Mouse (Mus musculus) testis, postnatal 14 days (tissue): ENCODE data around the gene Apeh.

Experiments used
- DNase-seq: peaks from one replicate; pipeline ENCODE4 v3.0.0; 2021; ENCODE audit warnings: low spot score

The Apeh gene

DNA sequence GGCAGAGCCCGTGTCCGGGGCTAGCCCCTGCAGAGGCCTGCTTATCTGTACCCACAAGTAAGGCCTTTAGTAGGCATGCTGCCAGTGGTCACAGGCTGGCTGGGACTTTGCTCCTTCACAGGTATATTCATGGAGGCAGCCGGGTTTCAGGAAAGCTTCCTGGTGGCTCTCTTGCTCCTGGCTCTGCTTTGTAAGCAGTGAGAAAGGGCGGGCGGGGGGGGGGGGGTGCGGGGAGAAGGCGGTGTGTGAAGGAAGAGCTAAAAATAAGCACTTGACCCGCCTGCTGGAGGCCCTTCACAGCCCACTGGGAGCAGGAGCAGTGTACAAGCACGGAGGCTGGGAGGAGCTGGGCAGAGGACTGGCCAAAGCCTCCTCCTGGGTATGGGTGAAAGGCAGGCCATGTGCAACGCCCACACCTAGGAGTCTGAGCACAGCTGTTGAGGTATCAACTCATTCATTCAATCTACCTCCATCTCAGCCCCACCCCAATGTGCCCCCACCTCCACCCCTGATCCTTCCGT lies 25.5 kb upstream of the Apeh start:
- DNase-seq = no peak

DNA sequence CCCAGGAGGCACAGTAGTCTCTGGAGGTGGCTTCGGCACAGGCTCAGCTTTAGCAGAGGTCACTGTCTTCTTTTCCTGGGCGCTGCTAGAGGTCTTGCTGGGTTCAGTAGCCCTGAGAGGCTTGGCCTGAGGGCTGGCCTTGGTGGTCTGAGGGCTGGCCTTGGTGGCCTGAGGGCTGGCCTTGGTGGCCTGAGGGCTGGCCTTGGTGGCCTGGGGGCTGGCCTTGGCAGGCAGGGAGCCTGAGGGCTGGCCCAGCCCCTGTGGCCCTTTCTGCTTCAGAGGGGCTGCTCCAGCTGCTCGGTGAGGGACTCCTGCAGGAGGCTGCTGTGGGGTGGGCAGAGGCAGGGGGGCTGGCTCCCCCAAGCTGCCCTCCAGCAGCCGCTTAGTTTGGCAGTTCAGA lies 22.7 kb upstream of the Apeh start:
- DNase-seq = no peak

DNA sequence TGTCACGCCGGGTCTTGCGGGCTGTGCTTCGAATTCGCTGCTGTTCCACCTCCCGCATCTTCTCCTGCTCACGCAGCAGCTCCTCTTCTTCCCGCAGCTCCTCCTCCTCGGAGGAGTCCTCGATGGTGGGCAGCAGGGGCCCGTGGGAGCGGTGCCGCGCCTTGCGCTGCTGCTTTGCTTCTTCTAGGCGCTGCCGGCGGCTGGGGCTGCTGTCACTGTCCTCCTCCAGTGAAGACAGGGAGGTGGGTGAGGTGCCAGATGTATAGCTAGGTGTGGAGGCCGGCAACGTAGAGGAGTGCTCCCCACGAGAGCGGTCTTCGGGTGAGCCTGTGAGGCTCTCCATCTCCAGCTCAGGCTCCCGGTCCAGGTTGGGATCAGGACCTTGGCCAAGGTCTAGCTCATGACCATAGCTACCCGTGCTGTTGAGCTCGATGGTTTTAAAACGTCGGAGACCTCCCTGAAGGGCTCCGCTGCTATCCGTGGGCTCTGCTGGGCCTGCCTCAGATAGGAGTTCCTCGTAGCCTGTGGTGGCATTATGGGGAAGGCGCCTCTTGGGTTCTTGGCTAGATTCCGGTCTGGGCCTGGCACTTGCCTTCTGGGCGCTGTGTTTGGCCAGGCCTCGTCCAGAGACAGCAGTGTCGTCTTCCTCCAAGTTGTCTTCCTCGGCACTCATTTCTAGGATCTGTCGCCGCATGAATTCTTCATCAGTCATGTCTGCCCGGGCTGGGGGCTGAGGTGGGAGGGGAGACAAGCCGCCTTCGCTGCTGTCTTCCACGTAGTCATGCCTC lies 21.1 kb upstream of the Apeh start:
- DNase-seq = no peak

DNA sequence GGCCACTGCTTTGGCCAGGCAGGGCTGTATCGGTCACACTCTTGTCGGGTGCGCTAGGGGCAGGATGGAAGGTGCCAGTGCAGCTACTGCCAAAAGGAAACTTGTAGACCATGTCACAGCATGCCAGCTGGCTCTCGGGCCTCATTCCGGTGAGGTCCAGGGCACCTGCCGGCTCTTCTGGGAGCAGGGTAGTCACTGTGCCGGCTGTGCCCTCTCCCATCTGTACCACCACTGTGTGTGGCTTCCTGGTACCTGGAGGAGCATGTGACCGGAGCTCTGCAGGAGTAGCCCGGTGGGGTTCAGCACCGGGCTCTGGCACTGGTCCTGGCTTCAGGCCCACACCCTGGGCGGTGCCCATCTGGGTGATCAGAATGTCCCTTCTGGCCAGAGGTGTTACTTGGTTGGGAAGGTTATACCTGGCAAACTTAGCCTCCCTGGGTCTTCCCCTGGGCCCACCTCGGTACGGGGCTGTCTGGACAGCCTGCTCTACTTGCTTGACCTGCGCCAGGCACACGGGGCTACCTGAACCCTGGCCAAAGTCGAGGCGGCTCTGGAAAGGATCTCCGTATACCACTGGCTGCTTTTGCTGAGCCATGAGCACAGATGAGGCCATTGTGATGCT lies 18.4 kb upstream of the Apeh start:
- no peak for DNase-seq

DNA sequence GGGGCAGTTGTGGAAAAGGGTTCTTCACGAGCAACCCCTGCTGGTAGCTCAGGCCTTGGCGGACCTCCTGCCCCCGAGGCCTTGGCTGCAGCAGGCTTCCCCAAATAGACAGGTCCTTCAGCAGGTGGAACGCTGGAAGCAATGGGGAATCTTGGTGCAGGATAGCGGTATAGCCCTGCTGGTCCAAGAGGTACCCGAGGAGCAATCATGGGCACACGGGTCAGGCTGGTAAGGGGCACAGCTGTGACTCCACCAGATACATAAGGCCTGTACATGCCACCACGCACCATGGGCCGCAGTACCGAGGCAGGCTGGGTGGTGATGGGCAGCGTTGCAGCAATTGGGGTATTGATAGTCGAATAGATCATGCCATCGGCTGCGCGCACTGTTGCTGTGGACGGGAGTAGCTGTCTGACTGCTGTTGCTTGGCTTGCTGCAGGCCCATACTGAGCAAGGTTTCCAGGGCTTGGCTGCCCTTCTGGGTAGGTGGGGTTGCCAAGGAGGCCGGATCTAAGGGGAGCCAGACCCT lies 17.3 kb upstream of the Apeh start:
- no peak for DNase-seq

DNA sequence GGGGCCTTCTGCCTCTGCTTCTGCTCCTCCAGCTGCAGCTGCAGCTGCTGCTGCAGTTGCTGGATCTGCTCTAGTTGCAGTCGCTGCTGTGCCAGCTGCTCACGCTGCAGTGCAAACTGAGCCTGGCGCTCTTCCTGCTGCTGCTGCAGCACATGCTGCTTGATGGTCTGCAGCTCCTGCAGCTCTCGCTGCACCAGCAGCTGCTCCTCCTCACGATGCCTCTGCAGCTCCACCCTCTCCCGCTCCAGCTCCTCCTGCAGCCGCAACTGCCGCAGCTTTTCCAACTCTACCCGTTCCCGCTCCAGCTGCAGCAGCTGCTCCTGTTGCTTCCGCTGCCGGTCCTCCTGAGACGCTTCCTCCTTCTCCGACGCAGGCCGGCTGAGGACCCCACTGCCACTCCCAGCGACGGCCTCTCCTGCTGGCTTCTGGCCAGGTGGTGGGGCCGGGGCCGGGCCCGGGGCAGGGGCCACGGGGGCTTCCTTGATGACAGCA lies 16.7 kb upstream of the Apeh start:
- no peak for DNase-seq

DNA sequence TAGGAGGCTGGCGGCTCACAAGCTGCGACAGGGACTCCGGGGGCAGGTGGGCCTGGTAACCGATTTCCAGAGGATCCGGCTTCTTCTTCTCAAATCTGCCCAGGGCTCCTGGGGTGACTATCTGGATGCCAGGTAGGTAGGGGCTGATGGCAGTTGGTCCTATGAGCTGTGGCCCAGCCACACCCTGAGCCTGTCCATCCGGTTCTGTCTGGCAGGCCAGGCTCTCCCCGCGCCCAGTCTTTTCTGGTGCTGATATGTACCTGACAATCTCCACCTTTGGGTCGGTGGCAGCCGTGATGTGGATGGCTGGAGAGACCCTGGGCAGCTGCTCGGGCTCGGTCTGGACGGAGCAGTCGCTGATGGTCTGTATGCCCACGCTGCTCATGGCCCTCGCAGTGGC lies 15.8 kb upstream of the Apeh start:
- DNase-seq = no peak

DNA sequence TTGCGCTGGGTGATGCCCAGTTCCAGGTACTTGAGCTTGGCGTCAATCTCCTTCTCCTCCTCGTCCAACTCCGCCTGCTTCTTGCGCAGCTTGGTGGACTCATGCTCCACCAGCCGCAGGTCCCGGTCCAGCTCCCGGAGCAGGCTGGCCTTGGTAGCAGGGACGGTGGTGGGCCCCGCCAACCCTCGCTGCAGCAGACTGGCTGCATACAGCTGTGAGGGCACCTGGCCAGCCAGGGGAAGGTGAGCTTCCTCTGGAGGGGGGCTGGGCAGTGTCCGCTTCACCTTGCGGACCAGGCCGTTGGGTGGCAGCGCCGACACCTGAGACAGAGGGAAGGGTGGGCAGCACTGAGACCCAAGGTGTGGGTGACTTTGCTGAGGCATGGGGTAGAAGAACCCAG lies 13.5 kb upstream of the Apeh start:
- DNase-seq = no peak

DNA sequence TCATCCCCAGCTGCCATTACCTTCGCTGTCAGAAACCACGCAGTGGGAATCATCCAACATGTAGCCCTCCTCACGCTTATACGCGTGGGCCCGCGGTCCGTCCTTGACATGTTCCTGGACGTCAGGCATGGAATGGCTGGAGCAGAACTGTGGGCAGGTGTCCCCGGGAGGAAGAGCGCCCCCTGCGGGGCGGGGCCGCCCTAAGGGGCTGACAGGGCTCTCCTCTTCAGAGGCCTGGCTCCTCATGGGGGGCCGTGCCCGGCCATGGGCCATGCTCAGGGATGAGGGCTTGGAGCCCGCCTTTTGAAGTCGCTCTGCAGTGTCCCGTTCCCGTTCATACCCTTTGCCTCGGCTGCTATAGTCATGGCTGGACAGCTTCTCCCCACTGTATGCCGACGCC lies 11.7 kb upstream of the Apeh start:
- DNase-seq = peak; percentile 46

DNA sequence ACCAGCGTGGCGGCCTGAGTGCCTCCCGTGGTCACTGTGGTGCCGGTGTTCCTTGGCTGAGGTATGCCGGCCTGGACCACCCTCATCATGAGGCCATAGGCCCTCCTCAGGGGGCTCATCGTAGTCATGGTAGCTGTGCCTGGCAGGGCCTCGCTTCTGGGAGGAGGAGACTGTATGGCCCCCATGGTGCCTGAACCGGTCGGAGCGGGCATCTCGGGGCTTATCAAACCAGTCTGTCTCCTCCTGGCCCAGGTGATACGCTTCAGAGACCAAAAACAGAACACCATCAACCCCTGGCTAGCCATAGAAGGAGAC lies 11.1 kb upstream of the Apeh start:
- no peak for DNase-seq

DNA sequence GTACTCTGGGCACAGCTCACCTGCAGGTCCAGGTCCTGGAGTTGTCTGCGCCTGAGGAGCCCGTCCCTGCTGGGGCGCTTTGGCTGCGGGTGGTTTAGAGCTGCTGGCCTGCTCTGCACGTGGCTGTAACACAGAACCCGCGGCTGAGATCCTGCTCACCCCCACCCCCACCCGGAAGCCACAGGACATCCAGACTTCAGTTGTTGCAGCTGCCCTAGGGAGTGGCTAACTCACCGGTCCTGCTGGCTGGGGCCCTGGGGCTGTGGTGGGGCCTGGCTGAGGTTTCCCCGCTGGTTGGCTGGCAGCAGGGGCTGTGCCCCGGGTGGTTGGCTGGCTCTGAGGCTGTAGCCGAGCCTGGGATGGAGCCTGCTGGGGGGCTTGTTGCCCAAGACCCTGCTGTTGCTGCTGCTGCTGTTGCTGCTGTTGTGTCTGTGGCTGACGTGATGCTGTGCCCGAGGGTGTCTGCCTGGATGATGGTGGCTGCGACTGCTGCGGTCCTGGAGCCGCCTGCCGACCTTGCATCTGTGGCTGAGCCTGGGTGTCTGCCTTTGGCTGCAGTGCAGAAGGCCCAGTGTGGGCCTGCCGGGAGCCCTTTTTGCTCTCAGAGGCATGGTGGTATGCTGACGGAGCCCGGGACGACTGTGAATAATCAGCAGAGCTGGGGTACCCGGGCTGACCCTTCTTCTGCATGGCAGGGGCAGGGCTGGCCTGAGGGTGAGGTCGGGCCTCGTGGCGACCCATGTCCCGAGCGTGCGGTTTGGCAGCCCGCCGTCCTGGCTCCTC lies 10.6 kb upstream of the Apeh start:
- DNase-seq = no peak

DNA sequence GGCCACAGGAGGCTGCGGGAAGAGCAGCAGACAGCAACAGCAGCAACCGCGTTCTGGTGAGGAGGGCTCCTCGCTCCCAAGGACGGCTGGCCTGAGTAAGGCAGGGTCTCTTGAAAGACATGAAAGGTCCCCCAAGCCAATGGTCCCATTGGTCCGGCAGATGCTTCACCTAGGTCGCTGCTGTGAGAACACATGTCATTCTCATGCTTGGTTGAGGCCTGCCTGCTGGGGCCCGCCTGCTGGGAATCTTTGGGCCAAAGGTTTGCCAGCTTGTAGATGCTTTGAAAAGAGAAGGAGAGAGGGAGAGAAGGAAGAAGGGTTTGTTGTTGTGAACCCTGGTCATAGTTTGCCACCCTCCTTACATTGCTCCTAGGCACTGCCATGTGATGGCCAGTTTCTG lies 5.2 kb upstream of the Apeh start:
- DNase-seq = no peak

DNA sequence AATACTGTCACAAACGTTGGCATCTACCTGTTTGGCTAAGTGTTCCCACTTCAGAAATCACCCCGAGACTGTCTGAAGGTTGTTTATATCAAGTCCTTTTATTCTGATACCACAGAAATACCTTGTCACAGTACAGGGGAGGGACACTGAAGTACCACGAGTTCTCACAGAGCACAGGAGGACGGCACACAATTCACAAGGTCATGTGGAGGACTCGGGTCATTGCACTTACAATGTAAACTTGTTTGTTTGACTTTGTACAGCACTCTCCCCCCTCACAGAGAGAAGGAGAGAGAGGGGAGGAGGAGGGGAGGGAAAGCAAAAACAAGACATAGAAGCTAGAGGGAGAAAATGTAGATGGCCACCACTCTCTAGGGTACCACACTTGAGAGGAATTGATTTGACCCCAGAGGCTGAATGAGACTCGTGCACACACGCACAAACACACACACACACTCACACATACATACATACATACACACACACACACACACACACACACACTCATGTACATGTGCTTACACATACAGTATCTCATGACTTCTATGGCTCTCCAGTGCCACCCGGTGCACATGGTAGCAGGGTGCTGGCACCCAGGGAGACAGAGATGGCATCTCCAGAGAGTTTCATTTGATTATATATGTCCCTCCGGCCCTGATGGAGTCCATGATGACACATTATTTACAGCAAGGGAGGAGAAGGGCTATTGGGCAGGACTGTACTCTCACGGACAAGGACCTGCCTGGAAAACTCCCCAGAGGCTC lies 1.7 kb upstream of the Apeh start:
- no peak for DNase-seq

DNA sequence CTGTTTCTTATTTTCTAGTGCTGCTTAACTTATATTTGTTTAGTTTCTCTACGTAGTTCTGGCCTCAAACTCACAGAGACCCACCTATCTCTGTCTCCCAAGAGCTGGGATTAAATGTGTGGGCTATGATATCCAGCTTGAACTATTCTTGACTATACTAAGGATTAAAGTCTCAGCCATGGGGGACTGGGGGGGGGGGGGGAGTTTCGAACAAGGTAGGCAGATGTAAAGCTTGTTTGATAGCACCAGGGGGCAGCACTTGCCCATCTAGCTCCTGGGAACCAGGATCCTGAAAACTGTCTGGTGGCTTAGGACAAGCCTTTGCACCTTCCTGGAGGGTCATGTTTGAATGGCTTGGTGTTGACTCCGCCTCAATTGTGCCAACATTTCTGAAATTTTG lies 1.1 kb upstream of the Apeh start:
- no peak for DNase-seq

DNA sequence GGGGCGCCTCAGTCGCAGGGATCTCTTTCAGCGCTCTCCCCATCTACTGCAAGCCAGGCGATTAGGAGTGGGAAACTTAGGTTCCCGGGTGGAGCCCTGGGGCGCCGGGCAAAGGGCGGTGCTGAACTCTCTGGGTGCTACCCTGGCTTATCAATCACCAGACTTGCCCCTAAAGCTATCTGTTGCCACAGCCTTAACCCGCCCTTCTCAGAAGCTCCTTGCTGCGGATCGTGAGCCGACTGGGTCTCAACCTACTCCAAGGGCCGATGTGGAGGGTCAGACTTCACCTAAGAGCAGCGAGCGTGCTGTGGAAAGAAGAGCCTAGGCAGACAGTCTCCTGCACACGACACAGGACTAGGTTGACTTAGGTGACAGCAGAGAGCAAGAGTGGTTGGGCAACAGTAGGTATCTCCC lies 599 bp upstream of the Apeh start:
- DNase-seq = no peak

DNA sequence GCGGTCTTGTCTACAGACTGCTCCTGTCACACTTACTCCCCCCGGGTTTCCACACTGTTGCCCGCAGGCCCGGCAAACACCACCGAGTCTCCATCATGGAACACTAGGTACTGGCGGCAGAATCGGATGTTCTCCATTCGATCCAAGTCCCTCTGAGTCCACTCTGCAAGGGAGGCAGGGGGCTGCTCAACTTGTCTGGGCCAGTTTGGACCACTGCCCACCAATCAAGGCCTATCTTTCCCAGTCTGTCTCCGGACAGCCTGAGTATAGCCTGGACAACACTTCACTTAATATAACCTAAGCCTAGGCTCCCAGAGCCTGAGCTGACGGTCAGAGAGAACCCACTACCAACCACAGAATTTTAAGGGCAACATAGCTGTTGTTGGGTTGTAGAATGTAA lies 820 bp downstream of the Apeh start:
- DNase-seq = no peak

DNA sequence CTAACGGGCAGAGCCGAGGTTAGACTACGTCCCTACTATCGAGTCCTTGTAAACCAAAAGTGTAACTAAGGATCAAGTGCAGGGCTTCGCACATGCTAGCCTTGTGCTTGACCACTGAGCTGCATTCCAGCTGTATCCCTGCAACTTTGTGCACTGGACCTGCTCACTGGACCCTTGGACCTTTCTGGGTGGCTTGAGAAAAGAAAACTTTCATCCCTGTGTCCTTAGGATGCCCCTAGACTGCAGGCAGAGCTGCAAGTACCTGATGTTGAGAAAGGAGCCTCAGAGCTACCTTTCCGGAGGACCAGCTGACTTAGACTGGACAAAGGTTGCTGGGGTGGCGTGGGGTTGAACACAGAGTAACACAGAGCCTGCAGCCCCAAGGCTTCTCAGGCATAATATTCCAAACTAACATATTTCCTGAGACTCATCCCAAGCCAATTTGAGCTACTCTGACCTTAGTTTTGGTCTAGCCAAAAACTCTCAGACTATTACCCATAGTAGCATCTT lies 3.7 kb downstream of the Apeh start:
- DNase-seq = no peak

DNA sequence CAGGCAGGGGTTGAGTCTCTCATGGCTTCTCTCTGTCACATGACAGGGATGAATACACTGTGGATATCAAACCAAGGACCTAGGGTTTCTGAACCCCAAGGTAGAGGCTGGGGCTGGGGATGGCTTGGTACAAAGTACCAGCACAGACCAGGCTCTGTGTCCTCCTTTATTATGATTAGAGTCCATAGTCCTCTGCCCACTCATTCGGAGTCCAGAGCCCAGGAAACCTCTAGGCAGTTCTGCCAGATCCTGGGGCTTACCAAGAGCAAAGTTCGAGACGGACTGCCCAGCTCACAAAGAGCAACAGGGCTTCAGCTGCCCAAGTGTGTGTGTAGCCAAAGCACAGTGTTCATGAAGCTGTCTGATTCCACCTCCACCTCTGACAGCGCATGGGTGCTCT lies 9.1 kb downstream of the Apeh start:
- DNase-seq = no peak

DNA sequence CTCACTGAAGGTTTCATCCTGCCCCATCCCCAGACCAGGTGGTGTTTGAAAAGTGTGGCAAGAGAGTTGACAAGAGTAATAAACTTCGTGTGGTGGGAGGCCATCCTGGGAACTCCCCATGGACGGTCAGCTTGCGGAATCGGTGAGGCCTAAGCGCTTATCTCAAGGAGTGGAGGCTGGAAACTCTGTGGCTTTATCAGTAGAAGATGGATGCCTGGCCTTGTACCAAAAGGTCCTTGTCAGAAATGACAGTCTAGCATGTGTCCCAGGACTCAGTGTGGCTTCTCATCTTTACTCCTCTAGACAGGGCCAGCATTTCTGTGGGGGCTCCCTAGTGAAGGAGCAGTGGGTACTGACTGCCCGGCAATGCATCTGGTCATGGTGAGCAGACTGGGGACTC lies 10.8 kb downstream of the Apeh start:
- no peak for DNase-seq

DNA sequence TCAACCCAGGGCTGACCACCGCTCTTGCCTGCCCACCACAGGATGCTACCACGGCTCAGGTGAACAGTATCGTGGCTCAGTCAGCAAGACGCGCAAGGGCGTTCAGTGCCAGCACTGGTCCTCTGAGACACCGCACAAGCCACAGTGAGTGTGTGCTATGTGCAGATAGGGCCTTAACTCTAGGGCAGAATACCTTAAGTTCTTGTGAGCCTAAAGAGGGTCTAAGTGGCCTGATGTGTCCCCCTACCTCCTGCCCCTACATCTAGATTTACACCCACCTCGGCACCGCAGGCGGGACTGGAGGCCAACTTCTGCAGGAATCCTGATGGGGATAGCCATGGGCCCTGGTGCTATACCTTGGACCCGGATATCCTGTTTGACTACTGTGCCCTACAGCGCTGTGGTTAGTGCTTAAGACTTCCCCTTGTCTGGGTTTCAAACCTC lies 11.4 kb downstream of the Apeh start, which contains the start of gene Rnf123:
Gene Rnf123 (minus strand): TSS at position 359 of the 444 bp plus-strand sequence.
- no peak for DNase-seq

DNA sequence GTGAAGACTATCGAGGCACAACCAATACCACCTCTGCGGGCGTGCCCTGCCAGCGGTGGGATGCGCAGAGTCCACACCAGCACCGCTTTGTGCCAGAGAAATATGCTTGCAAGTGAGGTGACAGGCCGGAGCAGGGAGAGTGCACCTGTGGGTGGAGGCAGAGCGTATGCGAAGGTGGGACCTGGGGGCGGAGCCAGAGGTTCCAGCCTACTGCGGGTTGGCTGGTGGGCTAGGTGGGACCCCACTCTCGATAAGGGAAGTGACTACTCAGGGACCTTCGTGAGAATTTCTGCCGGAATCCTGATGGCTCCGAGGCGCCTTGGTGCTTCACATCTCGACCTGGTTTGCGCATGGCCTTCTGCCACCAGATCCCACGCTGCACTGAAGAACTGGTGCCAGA lies 11.9 kb downstream of the Apeh start:
- DNase-seq = no peak

DNA sequence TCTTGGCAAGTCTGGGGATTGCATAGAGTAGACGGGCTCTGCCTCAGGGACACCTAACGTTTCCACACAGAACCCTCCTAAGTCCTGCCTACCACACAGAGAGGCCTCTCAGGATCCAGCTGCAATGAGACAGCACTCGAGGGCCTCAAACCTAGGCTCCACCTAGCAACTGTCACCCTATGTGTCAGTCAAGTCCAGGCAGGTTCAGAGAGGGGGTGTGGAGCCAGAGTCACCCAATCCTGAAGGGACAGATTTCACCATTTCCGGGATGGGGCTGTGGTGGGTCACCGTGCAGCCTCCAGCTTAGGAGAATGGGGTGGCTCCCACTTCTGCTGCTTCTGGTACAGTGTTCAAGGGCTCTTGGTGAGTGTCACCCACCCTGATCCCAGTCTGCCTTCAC lies 14.2 kb downstream of the Apeh start, which contains the start of gene Mst1:
Gene Mst1 (plus strand): TSS at position 269 of the 400 bp plus-strand sequence.
- no peak for DNase-seq
